Mouse (Mus musculus): Measurements from ENCODE around the gene Fam102a. TPM values are rescaled to one million over a fixed set of nuclear protein-coding genes. Genes with fewer than 3 reads are reported as not detected.

The Fam102a gene
- polyA plus RNA-seq, 1 experiment from 2014 or later = 12.7 TPM

DNA sequence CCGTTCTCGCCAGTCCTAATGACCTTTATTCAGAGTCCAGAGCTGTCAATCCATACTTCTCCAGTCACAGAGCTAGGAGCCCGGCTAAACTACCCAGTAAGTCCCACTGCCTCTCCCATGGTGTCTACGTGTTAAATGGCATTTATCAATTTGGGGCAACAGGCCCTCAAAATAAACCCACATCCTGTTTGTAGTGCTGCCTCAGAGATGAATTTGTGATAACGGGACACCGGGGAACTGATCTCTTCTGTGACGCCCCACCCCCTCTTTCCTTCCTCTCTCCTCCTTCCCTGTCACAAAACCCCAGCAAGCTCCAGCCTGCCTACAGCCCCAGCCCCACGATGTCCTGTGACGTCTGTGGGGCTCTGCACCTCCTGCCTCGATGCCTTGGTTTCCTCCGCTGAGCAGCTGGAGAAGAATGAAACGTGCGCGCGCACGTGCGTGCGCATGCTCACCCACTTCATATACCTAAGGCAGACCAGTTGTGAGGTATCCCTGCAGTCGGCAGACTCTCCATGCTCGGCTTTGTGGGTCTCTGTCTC is 39.9 kb upstream of the Fam102a start:
- Histone ChIP-seq H3K4me2 (ENCODE audit: low read depth, low read length) (no peak overlapping the region), H3K4me1 (replicated peaks; ENCODE audit: control insufficient read depth, insufficient read depth, low read length) (peaks cover 5% of the 10 kb centered on the region; the same call in 1 of the 2 replicates), H3K4me3 (ENCODE audit: low read length) (no peak overlapping the region), H3K9me3 (ENCODE audit: control insufficient read depth, low read length) (peaks cover 4% of the 10 kb centered on the region; the same call in 1 of the 2 replicates), H3K27ac (ENCODE audit: low read length) (peak overlapping the region; percentile 66), H3K9ac (ENCODE audit: low read length) (no peak overlapping the region), H3K36me3 (ENCODE audit: control insufficient read depth, insufficient read depth, low read length) (no peaks in the 10 kb centered on the region), H3K27me3 (ENCODE audit: control insufficient read depth, insufficient read depth, low read depth, low read length) (no peaks in the 10 kb centered on the region)
- 45% methylated on average over 20 of the region's 20 CpGs for WGBS
- peak; percentile 62 for ATAC-seq (ENCODE audit: low read depth)

DNA sequence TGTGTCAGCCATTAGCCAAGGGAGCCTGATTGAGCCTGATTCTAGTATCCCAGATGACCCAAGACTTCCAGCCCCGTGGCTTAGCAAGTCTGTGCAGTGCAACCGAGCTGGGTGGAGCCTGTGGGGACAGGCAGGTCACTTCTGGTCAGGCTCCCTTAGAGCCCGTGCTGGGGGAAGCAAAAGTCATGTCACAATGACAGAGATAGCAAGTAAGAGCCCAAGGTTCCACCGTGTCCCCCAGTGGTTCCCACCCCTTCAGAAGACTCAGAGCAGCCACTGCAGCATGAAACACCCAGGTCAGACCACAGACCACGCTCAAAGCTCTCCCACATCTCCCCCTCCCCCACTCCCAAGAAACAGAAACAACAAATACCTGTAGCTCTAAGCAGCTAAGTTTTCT is 38.9 kb upstream of the Fam102a start:
- 45% methylated on average over 5 of the region's 5 CpGs for WGBS
- no peak overlapping the region for H3K4me2 ChIP-seq (ENCODE audit: low read depth, low read length)
- peaks cover 4% of the 10 kb centered on the region; the same call in 1 of the 2 replicates for H3K9me3 ChIP-seq (ENCODE audit: control insufficient read depth, low read length)
- no peak for ATAC-seq (ENCODE audit: low read depth)
- H3K36me3 ChIP-seq (ENCODE audit: control insufficient read depth, insufficient read depth, low read length) = no peaks in the 10 kb centered on the region
- no peaks in the 10 kb centered on the region for H3K27me3 ChIP-seq (ENCODE audit: control insufficient read depth, insufficient read depth, low read depth, low read length)
- no peak overlapping the region for H3K9ac ChIP-seq (ENCODE audit: low read length)
- H3K27ac ChIP-seq (ENCODE audit: low read length) = no peak overlapping the region
- no peak overlapping the region for H3K4me3 ChIP-seq (ENCODE audit: low read length)
- peaks cover 5% of the 10 kb centered on the region; the same call in 1 of the 2 replicates for H3K4me1 ChIP-seq (replicated peaks; ENCODE audit: control insufficient read depth, insufficient read depth, low read length)

DNA sequence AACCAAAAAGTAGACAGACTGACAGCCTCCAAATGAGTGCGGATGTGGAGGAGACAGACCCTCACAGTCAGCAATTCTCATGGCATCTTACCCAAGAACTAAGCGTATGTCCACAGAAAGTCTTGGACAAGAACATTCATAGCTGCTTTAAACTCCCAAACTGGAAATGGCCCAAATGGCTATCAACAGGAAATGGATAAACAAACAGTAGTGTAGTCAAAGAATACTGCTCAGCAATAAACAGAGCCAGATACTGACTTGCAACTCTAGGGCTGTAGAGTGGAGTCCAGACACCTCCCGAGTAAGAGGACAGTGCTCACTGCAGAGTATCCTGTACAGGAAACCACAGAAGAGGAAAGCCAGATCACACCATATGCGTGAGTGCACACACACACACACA is 35.8 kb upstream of the Fam102a start:
- no peak overlapping the region for H3K4me2 ChIP-seq (ENCODE audit: low read depth, low read length)
- no peak overlapping the region for H3K9ac ChIP-seq (ENCODE audit: low read length)
- H3K36me3 ChIP-seq (ENCODE audit: control insufficient read depth, insufficient read depth, low read length) = no peaks in the 10 kb centered on the region
- WGBS = 54% methylated on average over 4 of the region's 4 CpGs
- H3K27me3 ChIP-seq (ENCODE audit: control insufficient read depth, insufficient read depth, low read depth, low read length) = no peaks in the 10 kb centered on the region
- H3K27ac ChIP-seq (ENCODE audit: low read length) = peak overlapping the region; percentile 70
- peaks cover 4% of the 10 kb centered on the region; the same call in 1 of the 2 replicates for H3K9me3 ChIP-seq (ENCODE audit: control insufficient read depth, low read length)
- no peak overlapping the region for H3K4me3 ChIP-seq (ENCODE audit: low read length)
- H3K4me1 ChIP-seq (replicated peaks; ENCODE audit: control insufficient read depth, insufficient read depth, low read length) = peaks cover 8% of the 10 kb centered on the region; the same call in 1 of the 2 replicates
- ATAC-seq (ENCODE audit: low read depth) = peak; percentile 78

DNA sequence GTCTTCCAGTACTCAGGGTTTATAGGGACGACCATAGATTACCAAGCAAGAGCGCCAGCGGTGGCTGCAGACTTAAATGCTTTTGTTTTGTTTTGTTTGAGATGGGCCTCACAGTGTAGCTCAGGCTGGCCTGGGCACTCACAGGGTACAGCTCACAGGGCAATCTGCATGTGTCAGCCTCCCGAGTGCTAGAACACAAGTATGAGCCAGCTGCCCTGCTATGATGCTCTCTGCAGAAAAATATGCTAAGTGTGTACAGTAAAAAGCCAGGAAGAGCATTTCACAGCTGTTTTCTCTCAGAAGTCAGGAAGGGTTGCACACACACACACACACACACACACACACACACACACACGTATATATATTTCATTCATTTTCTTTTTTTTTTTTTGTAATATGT is 34.7 kb upstream of the Fam102a start:
- H3K4me2 ChIP-seq (ENCODE audit: low read depth, low read length) = no peak overlapping the region
- 64% methylated on average over 5 of the region's 5 CpGs for WGBS

DNA sequence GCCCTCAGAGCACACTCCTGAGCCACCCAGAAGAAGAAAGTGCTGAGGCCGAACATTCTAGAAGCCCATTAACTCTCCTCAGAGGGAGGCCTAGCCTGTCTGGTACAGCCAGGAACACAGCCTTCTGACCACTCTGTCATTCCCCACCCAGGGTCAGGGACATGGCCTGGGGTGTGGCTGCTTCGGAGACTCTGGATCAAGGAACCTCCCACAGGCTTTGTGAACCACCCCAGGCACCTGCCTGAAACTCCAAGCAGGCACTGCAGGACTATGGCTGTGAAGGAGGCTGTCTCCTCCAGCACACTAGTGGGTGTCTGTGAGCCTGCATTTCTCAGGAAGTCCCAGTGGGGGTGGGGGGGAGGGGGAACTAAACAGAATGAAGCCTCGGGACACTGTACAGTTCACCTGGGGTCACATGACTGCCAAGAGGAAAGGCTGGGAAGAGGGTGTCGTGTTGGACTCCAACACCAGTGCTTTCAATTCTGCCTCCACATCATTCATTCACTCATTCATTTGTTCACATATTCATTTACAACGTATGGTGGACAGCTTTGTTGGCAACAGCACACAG is 33.3 kb upstream of the Fam102a start:
- H3K4me2 ChIP-seq (ENCODE audit: low read depth, low read length) = no peak overlapping the region
- H3K9me3 ChIP-seq (ENCODE audit: control insufficient read depth, low read length) = peaks cover 4% of the 10 kb centered on the region; the same call in 1 of the 2 replicates
- 0 out of 2 replicates have a peak, but pooled peaks have one; percentile 16 for ATAC-seq (ENCODE audit: low read depth)
- no peak overlapping the region for H3K4me3 ChIP-seq (ENCODE audit: low read length)
- peaks cover 8% of the 10 kb centered on the region; the same call in 1 of the 2 replicates for H3K4me1 ChIP-seq (replicated peaks; ENCODE audit: control insufficient read depth, insufficient read depth, low read length)
- H3K9ac ChIP-seq (ENCODE audit: low read length) = 0 out of 2 replicates have a peak overlapping the region, but pooled peaks have one; percentile 25
- no peaks in the 10 kb centered on the region for H3K36me3 ChIP-seq (ENCODE audit: control insufficient read depth, insufficient read depth, low read length)
- 46% methylated on average over 5 of the region's 5 CpGs for WGBS
- no peaks in the 10 kb centered on the region for H3K27me3 ChIP-seq (ENCODE audit: control insufficient read depth, insufficient read depth, low read depth, low read length)
- H3K27ac ChIP-seq (ENCODE audit: low read length) = no peak overlapping the region

More for the DNA sequence above, 34.7 kb upstream of the Fam102a start:
- Histone ChIP-seq H3K27me3 (ENCODE audit: control insufficient read depth, insufficient read depth, low read depth, low read length) (no peaks in the 10 kb centered on the region), H3K27ac (ENCODE audit: low read length) (peak overlapping the region; percentile 34; the same call in 1 of the 2 replicates), H3K9me3 (ENCODE audit: control insufficient read depth, low read length) (peaks cover 4% of the 10 kb centered on the region; the same call in 1 of the 2 replicates), H3K9ac (ENCODE audit: low read length) (no peak overlapping the region), H3K4me3 (ENCODE audit: low read length) (no peak overlapping the region), H3K36me3 (ENCODE audit: control insufficient read depth, insufficient read depth, low read length) (no peaks in the 10 kb centered on the region), H3K4me1 (replicated peaks; ENCODE audit: control insufficient read depth, insufficient read depth, low read length) (peaks cover 8% of the 10 kb centered on the region; the same call in 1 of the 2 replicates)
- no peak for ATAC-seq (ENCODE audit: low read depth)

DNA sequence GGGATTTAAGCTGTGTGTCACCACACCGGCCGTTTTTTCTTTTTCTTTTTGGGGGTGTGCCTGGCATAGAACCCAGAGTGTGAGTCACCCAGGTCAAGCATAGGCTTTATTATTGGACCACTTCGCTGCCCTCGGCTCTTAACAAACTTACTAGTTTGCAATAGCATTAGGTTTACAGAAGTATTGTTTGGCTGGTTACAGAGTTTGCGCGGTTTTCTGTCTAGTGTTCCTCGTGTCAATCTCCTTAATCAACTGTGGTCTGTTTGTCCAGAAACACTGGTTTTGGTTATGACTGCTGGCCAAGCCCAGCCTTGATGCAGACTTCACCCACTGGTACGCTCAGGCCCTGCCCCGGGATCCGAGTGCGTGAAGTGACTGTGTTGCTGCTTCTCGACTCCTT is 32.3 kb upstream of the Fam102a start:
- Histone ChIP-seq H3K27ac (ENCODE audit: low read length) (peak overlapping the region; percentile 59), H3K9me3 (ENCODE audit: control insufficient read depth, low read length) (peaks cover 4% of the 10 kb centered on the region; the same call in 1 of the 2 replicates), H3K4me2 (ENCODE audit: low read depth, low read length) (no peak overlapping the region), H3K9ac (ENCODE audit: low read length) (no peak overlapping the region), H3K4me1 (replicated peaks; ENCODE audit: control insufficient read depth, insufficient read depth, low read length) (peaks cover 14% of the 10 kb centered on the region), H3K4me3 (ENCODE audit: low read length) (no peak overlapping the region), H3K27me3 (ENCODE audit: control insufficient read depth, insufficient read depth, low read depth, low read length) (no peaks in the 10 kb centered on the region), H3K36me3 (ENCODE audit: control insufficient read depth, insufficient read depth, low read length) (no peaks in the 10 kb centered on the region)
- 72% methylated on average over 12 of the region's 12 CpGs for WGBS
- no peak for ATAC-seq (ENCODE audit: low read depth)

DNA sequence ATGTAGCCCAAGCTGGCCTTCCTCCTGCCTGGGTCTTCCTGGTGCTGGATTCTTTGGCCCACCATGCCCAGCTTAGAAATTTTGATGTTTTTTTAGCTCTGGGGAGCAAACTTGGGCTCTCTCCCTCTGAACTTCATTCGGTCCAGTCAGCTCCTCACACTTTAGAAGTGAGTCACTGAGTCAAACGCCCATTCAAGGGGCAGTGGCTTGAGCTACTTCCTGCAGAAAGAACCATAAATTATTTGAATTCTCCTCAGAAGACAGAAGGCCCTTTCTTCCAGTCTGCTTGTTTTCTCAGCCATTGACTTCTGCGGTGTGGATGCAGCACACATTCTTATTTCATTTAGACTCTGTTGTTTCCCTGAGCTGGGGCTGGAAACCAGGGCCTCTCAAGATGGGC is 31.5 kb upstream of the Fam102a start:
- no peak overlapping the region for H3K4me2 ChIP-seq (ENCODE audit: low read depth, low read length)
- H3K4me1 ChIP-seq (replicated peaks; ENCODE audit: control insufficient read depth, insufficient read depth, low read length) = peaks cover 17% of the 10 kb centered on the region
- H3K27ac ChIP-seq (ENCODE audit: low read length) = peak overlapping the region; percentile 59
- H3K9me3 ChIP-seq (ENCODE audit: control insufficient read depth, low read length) = peaks cover 3% of the 10 kb centered on the region; the same call in 1 of the 2 replicates
- no peaks in the 10 kb centered on the region for H3K36me3 ChIP-seq (ENCODE audit: control insufficient read depth, insufficient read depth, low read length)
- H3K9ac ChIP-seq (ENCODE audit: low read length) = no peak overlapping the region
- H3K27me3 ChIP-seq (ENCODE audit: control insufficient read depth, insufficient read depth, low read depth, low read length) = no peaks in the 10 kb centered on the region
- ATAC-seq (ENCODE audit: low read depth) = no peak
- no peak overlapping the region for H3K4me3 ChIP-seq (ENCODE audit: low read length)
- WGBS = 26% methylated on average over 3 of the region's 3 CpGs

DNA sequence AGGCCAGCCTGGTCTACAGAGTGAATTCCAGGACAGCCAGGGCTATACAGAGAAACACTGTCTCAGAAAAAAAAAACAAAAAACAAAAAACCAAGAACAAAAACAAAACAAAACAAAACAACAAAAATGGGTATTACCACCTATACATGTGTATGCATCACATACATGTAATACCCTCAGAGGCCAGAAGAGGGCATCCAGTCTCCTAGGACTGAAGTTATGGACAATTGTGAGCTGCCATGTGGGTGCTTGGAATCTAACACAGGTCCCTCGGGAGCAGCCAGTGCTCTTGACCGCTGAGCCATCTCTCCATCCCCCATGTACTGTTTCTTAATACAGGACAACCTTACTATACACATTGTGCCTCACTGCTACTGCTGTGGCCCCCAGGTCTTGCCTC is 29.6 kb upstream of the Fam102a start:
- no peak overlapping the region for H3K4me2 ChIP-seq (ENCODE audit: low read depth, low read length)
- H3K27ac ChIP-seq (ENCODE audit: low read length) = no peak overlapping the region
- no peak overlapping the region for H3K4me3 ChIP-seq (ENCODE audit: low read length)
- no peak for ATAC-seq (ENCODE audit: low read depth)
- no peaks in the 10 kb centered on the region for H3K36me3 ChIP-seq (ENCODE audit: control insufficient read depth, insufficient read depth, low read length)
- no peaks in the 10 kb centered on the region for H3K9me3 ChIP-seq (ENCODE audit: control insufficient read depth, low read length)
- no peak overlapping the region for H3K9ac ChIP-seq (ENCODE audit: low read length)
- H3K4me1 ChIP-seq (replicated peaks; ENCODE audit: control insufficient read depth, insufficient read depth, low read length) = peaks cover 28% of the 10 kb centered on the region
- no peaks in the 10 kb centered on the region for H3K27me3 ChIP-seq (ENCODE audit: control insufficient read depth, insufficient read depth, low read depth, low read length)
- WGBS = 98% methylated on average over 2 of the region's 2 CpGs
